Comparison of ENCODE assay signal across 14 mouse cellular contexts in the genomic region with DNA sequence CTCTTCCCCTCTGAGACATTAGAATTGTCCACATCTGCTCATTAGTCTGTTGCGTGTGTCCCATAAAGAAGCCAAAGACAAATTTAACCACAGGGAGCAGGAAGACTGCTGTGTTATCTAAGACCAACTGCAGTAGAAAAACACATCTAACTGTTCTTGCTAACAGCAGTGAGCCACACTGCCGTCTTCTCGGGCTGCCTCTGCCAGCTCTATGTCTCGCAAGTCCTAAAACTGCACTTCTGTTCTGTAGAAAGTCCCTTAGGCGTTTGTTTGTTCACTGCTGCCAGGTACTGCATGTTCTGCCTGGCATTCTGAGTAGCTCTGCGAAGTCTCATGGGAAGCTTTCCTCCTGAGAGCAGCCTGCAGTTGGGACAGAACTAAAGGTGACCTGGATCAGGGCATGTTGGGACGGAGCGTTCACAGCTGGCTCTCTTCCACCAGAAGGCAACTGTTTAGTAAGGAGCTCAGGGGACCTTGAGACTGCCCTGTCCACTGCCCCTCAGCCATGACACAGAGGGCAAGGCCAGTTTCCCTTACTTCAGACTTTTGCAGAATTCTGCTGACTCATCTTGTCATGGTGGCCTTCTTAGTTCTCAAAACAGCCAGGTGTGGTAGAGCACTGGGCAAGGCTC.
A peak's percentile ranks its signal among the peaks of the same experiment; 100 is the strongest.
DNase-seq lines count a peak whose midpoint lies in the region; ATAC-seq and TF ChIP-seq lines count a peak whose summit lies in the region.
"Had no signal": no experiment of that assay in that cellular context is flagged by ENCODE, and none has a peak within 500 bp of the region (broad histone marks: within the 10 kb centered on the region; RNA-seq: fewer than 3 reads in every experiment).

No protein-coding gene starts in this region.

- H3K36me3 ChIP-seq in midbrain, postnatal 0 days (ENCODE audit: insufficient read depth, low read length), result no peaks in the 10 kb centered on the region
- no peaks in the 10 kb centered on the region for H3K36me3 ChIP-seq in hindbrain, embryonic 13.5 days
- H3K36me3 ChIP-seq: G1E had no signal

- no peaks in the 10 kb centered on the region for H3K9me3 ChIP-seq in midbrain, postnatal 0 days (ENCODE audit: low read length)
- H3K9me3 ChIP-seq in hindbrain, embryonic 13.5 days, result no peaks in the 10 kb centered on the region
- H3K9me3 ChIP-seq: G1E had no signal

- no peak overlapping the region for H3K4me2 ChIP-seq in midbrain, postnatal 0 days (ENCODE audit: low read depth, low read length, poor library complexity, severe bottlenecking)
- H3K4me2 ChIP-seq in hindbrain, embryonic 13.5 days, result no peak overlapping the region
- H3K4me2 ChIP-seq: lung, embryonic 14.5 days had no signal

- H3K9ac ChIP-seq in midbrain, postnatal 0 days (replicated peaks; ENCODE audit: low read length, poor library complexity, severe bottlenecking), result no peak overlapping the region
- no peak overlapping the region for H3K9ac ChIP-seq in hindbrain, embryonic 13.5 days
- H3K9ac ChIP-seq: lung, embryonic 14.5 days had no signal

- no peak overlapping the region for H3K4me3 ChIP-seq in midbrain, postnatal 0 days (ENCODE audit: low read depth, low read length)
- H3K4me3 ChIP-seq in hindbrain, embryonic 13.5 days, result no peak overlapping the region
- H3K4me3 ChIP-seq: erythroblast, embryonic 14.5 days; myocyte had no signal

- H3K4me1 ChIP-seq in midbrain, postnatal 0 days (ENCODE audit: insufficient read depth, low read length), result no peaks in the 10 kb centered on the region
- no peaks in the 10 kb centered on the region for H3K4me1 ChIP-seq in hindbrain, embryonic 13.5 days (replicated peaks)

- no peak for ATAC-seq in midbrain, postnatal 0 days (ENCODE audit: low FRiP score)
- ATAC-seq in hindbrain, embryonic 13.5 days (ENCODE audit: low FRiP score), result no peak
- ATAC-seq: intestine, embryonic 16.5 days had no signal

- 83% methylated on average over 8 of the region's 8 CpGs for WGBS in midbrain, postnatal 0 days
- WGBS in hindbrain, embryonic 13.5 days, result 78% methylated on average over 8 of the region's 8 CpGs

- DNase-seq in layer of hippocampus, adult 11-12 months (ENCODE audit: low spot score), result peak; percentile 18
- no peak for DNase-seq in layer of hippocampus, postnatal 25 days (ENCODE audit: extremely low spot score in 1 of 2, low spot score in 1 of 2)
- peak; percentile 48 for DNase-seq in adipocyte (ENCODE audit: low spot score)
- peak; percentile 54 for DNase-seq in brain, adult 2 months (ENCODE audit: low read depth, low spot score)
- peak; percentile 11 for DNase-seq in kidney, postnatal 10 days
- no peak for DNase-seq in midbrain, postnatal 0 days (ENCODE audit: low spot score)
- DNase-seq: cerebellum, postnatal 36 days; lung, embryonic 14.5 days; thymus, adult 18-20 months had no signal

- TF ChIP-seq CTCF in midbrain, postnatal 0 days (IDR thresholded peaks at IDR 0.05), result no peak

- H3K27ac ChIP-seq in midbrain, postnatal 0 days (ENCODE audit: low read depth, low read length), result no peak overlapping the region
- no peak overlapping the region for H3K27ac ChIP-seq in hindbrain, embryonic 13.5 days

- no peaks in the 10 kb centered on the region for H3K27me3 ChIP-seq in midbrain, postnatal 0 days (ENCODE audit: insufficient read depth, low read length)
- no peaks in the 10 kb centered on the region for H3K27me3 ChIP-seq in hindbrain, embryonic 13.5 days

Comparison
In these comparisons a context has a peak if more than half of its experiments do, and no peak if none do; other contexts are left out.
1. DNase-seq: peak in layer of hippocampus, adult 11-12 months (single experiment), adipocyte (single experiment), brain, adult 2 months (single experiment) and kidney, postnatal 10 days (single experiment); none in layer of hippocampus, postnatal 25 days (0 of 2) and midbrain, postnatal 0 days (single experiment).